Mouse (Mus musculus): ENCODE data around the gene Rps21.

- TF ChIP-seq CTCF (IDR thresholded peaks at IDR 0.05; ENCODE audit: low read depth, low read length) (peak; percentile 60), TAL1 (conservative IDR thresholded peaks at IDR 0.05; ENCODE audit: low read depth, low read length) (no peak), GATA1 (IDR thresholded peaks at IDR 0.05; ENCODE audit: borderline replicate concordance, low read length) (no peak), POLR2AphosphoS5 (IDR thresholded peaks at IDR 0.05; ENCODE audit: insufficient replicate concordance, low read depth, low read length) (no peak), GATA2 (IDR thresholded peaks at IDR 0.05; ENCODE audit: borderline replicate concordance, low read depth, low read length) (no peak)
Observed at GRCm38 (mm10) chr2:180207840-180208239, 49.3 kb upstream of the Rps21 start.
